Mouse (Mus musculus) liver, embryonic 13.5 days (tissue): ENCODE data around the gene Zfp583. TPM values are rescaled to one million over a fixed set of nuclear protein-coding genes. Genes with fewer than 3 reads are reported as not detected.
"Not testable (repeated sequence)": the region's sequence is repeated elsewhere in the genome, so short reads cannot be mapped to it uniquely, and the experiment has no call there.

Source experiments
- ATAC-seq: fragments of 200-750 bp; cut with Nextera tagmentation; 2 replicates; pipeline ENCODE4 v1.8.0; 2017; ENCODE audit warnings: low read depth, mild to moderate bottlenecking, moderate number of reproducible peaks, moderate library complexity
- DNase-seq: peaks from one replicate; pipeline ENCODE4 v3.0.0; 2022
- H3K27ac ChIP-seq: fragments of 300-500 bp; sonication (generic); 2 replicates; pipeline ENCODE4 v1.5.1; 2015; ENCODE audit warnings: moderate library complexity, mild to moderate bottlenecking, inconsistent platforms
- H3K27me3 ChIP-seq: fragments of 300-500 bp; sonication (generic); 2 replicates; pipeline ENCODE4 v1.6.1; 2015; ENCODE audit warnings: mild to moderate bottlenecking, inconsistent platforms
- H3K36me3 ChIP-seq: fragments of 300-500 bp; sonication (generic); 2 replicates; pipeline ENCODE4 v1.6.1; 2015; ENCODE audit warnings: mild to moderate bottlenecking, inconsistent platforms
- H3K4me1 ChIP-seq: fragments of 300-500 bp; sonication (generic); replicated peaks from 2 replicates; pipeline ENCODE4 v1.6.1; 2015; ENCODE audit warnings: inconsistent platforms
- H3K4me2 ChIP-seq: fragments of 300-500 bp; sonication (generic); 2 replicates; pipeline ENCODE4 v1.6.1; 2015; ENCODE audit warnings: inconsistent platforms, mild to moderate bottlenecking, moderate library complexity
- H3K4me3 ChIP-seq: fragments of 300-500 bp; sonication (generic); replicated peaks from 2 replicates; pipeline ENCODE4 v1.5.1; 2015; ENCODE audit warnings: mild to moderate bottlenecking, inconsistent platforms
- H3K9ac ChIP-seq: fragments of 300-500 bp; sonication (generic); 2 replicates; pipeline ENCODE4 v1.6.1; 2015; ENCODE audit warnings: mild to moderate bottlenecking, inconsistent platforms
- H3K9me3 ChIP-seq: fragments of 300-500 bp; sonication (generic); replicated peaks from 2 replicates; pipeline ENCODE4 v1.6.1; 2016; ENCODE audit warnings: inconsistent platforms
- WGBS: fragments of 180-500 bp; shearing (Covaris S2); methylation state at CpG from one replicate; pipeline ENCODE4 v1.1.7; 2015; ENCODE audit not compliant: insufficient replicate concordance; 5-methylcytosine and 5-hydroxymethylcytosine counted together
- polyA plus RNA-seq: library from polyadenylated mRNA; unstranded; fragments of >200 nt; fragmentation: Nextera tagmentation; extraction: Ambion mirVana; gene quantifications from 2 replicates; pipeline ENCODE4 v1.2.1, GENCODE M21; 2015

Gene Zfp583
- polyA plus RNA-seq, 1 experiment from 2014 or later = 1.3 TPM

- Histone ChIP-seq H3K4me2 (no peak overlapping the region), H3K9me3 (no peaks in the 10 kb centered on the region), H3K36me3 (no peaks in the 10 kb centered on the region), H3K4me1 (peaks cover 42% of the 10 kb centered on the region), H3K27me3 (no peaks in the 10 kb centered on the region), H3K4me3 (no peak overlapping the region), H3K9ac (no peak overlapping the region), H3K27ac (no peak overlapping the region)
- DNase-seq (no peak), ATAC-seq (no peak)
- WGBS = 49% methylated on average over 10 of the region's 10 CpGs
These were observed 28.0 kb upstream of the Zfp583 start for GRCm38 (mm10) chr7:6358937-6359590.

GRCm38 (mm10) chr7:6358121-6358520 lies 27.0 kb upstream of the Zfp583 start:
- 48% methylated on average over 2 of the region's 2 CpGs for WGBS
- no peak for ATAC-seq
- no peak overlapping the region for H3K4me2 ChIP-seq
- no peaks in the 10 kb centered on the region for H3K36me3 ChIP-seq
- H3K27me3 ChIP-seq = no peaks in the 10 kb centered on the region
- H3K9me3 ChIP-seq = no peaks in the 10 kb centered on the region
- H3K9ac ChIP-seq = no peak overlapping the region
- DNase-seq = no peak
- H3K4me3 ChIP-seq = no peak overlapping the region
- H3K4me1 ChIP-seq = peaks cover 32% of the 10 kb centered on the region
- no peak overlapping the region for H3K27ac ChIP-seq

- H3K4me3 ChIP-seq = peak overlapping the region; percentile 67
- H3K36me3 ChIP-seq = no peaks in the 10 kb centered on the region
- no peak overlapping the region; the same call in 1 of the 2 replicates for H3K9ac ChIP-seq
- no peaks in the 10 kb centered on the region for H3K27me3 ChIP-seq
- H3K4me2 ChIP-seq = peak overlapping the region; percentile 69
- 31% methylated on average over 10 of the region's 10 CpGs for WGBS
- DNase-seq = no peak
- no peak for ATAC-seq
- no peaks in the 10 kb centered on the region for H3K9me3 ChIP-seq
- peaks cover 4% of the 10 kb centered on the region for H3K4me1 ChIP-seq
- no peak overlapping the region for H3K27ac ChIP-seq
These were observed 13.0 kb upstream of the Zfp583 start for GRCm38 (mm10) chr7:6344124-6344523.

- Histone ChIP-seq H3K9me3 (no peaks in the 10 kb centered on the region), H3K27me3 (no peaks in the 10 kb centered on the region), H3K27ac (no peak within 1 kb of the TSS), H3K9ac (peak within 1 kb of the TSS; percentile 63), H3K36me3 (no peaks in the 10 kb centered on the region), H3K4me2 (peak within 1 kb of the TSS; percentile 69), H3K4me3 (peak within 1 kb of the TSS; percentile 67), H3K4me1 (peaks cover 4% of the 10 kb centered on the region)
- 1% methylated on average over 26 of the region's 26 CpGs for WGBS
- peak; percentile 81 for ATAC-seq
- DNase-seq = peak; percentile 35
These were observed 12.5 kb upstream of the Zfp583 start, which contains the start of gene Gm3854 for GRCm38 (mm10) chr7:6343501-6344071. TSS of gene Gm3854 (plus strand) at chr7:6343759.

- Histone ChIP-seq H3K4me1 (peaks cover 4% of the 10 kb centered on the region), H3K9me3 (no peaks in the 10 kb centered on the region), H3K4me3 (no peak overlapping the region), H3K4me2 (no peak overlapping the region), H3K27me3 (no peaks in the 10 kb centered on the region), H3K9ac (no peak overlapping the region), H3K27ac (no peak overlapping the region), H3K36me3 (no peaks in the 10 kb centered on the region)
- ATAC-seq (no peak), DNase-seq (no peak)
- WGBS = 61% methylated on average over 5 of the region's 5 CpGs
These were observed 8.8 kb upstream of the Zfp583 start for GRCm38 (mm10) chr7:6339865-6340264.

GRCm38 (mm10) chr7:6330458-6331232 lies 440 bp downstream of the Zfp583 start:
- WGBS = 15% methylated on average over 23 of the region's 23 CpGs
- Histone ChIP-seq H3K27me3 (no peaks in the 10 kb centered on the region), H3K9ac (peak overlapping the region; percentile 76), H3K36me3 (no peaks in the 10 kb centered on the region), H3K4me1 (peaks cover 14% of the 10 kb centered on the region), H3K9me3 (no peaks in the 10 kb centered on the region), H3K4me3 (peak overlapping the region; percentile 68), H3K4me2 (peak overlapping the region; percentile 79), H3K27ac (peak overlapping the region; percentile 60; the same call in 1 of the 2 replicates)
- no peak for DNase-seq
- ATAC-seq = peak; percentile 75

GRCm38 (mm10) chr7:6300796-6301195 lies 30.3 kb downstream of the Zfp583 start:
- H3K9me3 ChIP-seq, H3K4me1 ChIP-seq, H3K27ac ChIP-seq, H3K27me3 ChIP-seq, DNase-seq, H3K9ac ChIP-seq, H3K4me2 ChIP-seq, ATAC-seq, H3K4me3 ChIP-seq: not testable (repeated sequence)
- 68% methylated on average over 11 of the region's 11 CpGs for WGBS
- H3K36me3 ChIP-seq = peaks cover 27% of the 10 kb centered on the region

GRCm38 (mm10) chr7:6291121-6291520 lies 40.0 kb downstream of the Zfp583 start:
- H3K9me3 ChIP-seq, H3K9ac ChIP-seq: not testable (repeated sequence)

GRCm38 (mm10) chr7:6286921-6287531 lies 44.1 kb downstream of the Zfp583 start:
- peak overlapping the region; percentile 71 for H3K4me3 ChIP-seq
- H3K27ac ChIP-seq = peak overlapping the region; percentile 76
- peaks cover 48% of the 10 kb centered on the region for H3K4me1 ChIP-seq
- H3K9ac ChIP-seq = peak overlapping the region; percentile 75
- 19% methylated on average over 15 of the region's 15 CpGs for WGBS
- ATAC-seq (peak; percentile 74), DNase-seq (peak; percentile 54)
- peak overlapping the region; percentile 82 for H3K4me2 ChIP-seq
- no peaks in the 10 kb centered on the region for H3K27me3 ChIP-seq
- peaks cover 3% of the 10 kb centered on the region; the same call in 1 of the 2 replicates for H3K36me3 ChIP-seq
- H3K9me3 ChIP-seq = no peaks in the 10 kb centered on the region

More at GRCm38 (mm10) chr7:6291121-6291520, 40.0 kb downstream of the Zfp583 start:
- not testable (repeated sequence) for H3K4me2 ChIP-seq, ATAC-seq, H3K27ac ChIP-seq, H3K27me3 ChIP-seq, H3K4me3 ChIP-seq, DNase-seq
- peaks cover 29% of the 10 kb centered on the region for H3K36me3 ChIP-seq
- H3K4me1 ChIP-seq = peaks cover 24% of the 10 kb centered on the region
- 70% methylated on average over 5 of the region's 6 CpGs for WGBS

- peak within 1 kb of the TSS; percentile 82 for H3K4me2 ChIP-seq
- WGBS = 3% methylated on average over 50 of the region's 50 CpGs
- peaks cover 48% of the 10 kb centered on the region for H3K4me1 ChIP-seq
- peak within 1 kb of the TSS; percentile 75 for H3K9ac ChIP-seq
- H3K9me3 ChIP-seq = no peaks in the 10 kb centered on the region
- peak within 1 kb of the TSS; percentile 71 for H3K4me3 ChIP-seq
- peaks cover 3% of the 10 kb centered on the region; the same call in 1 of the 2 replicates for H3K36me3 ChIP-seq
- peak; percentile 96 for DNase-seq
- peak; percentile 83 for ATAC-seq
- H3K27ac ChIP-seq = peak within 1 kb of the TSS; percentile 76
- no peaks in the 10 kb centered on the region for H3K27me3 ChIP-seq
These were observed 45.0 kb downstream of the Zfp583 start, which contains the start of gene Zfp667 for GRCm38 (mm10) chr7:6285842-6286705. TSS of gene Zfp667 (plus strand) at chr7:6286579.
